Mouse (Mus musculus) left cerebral cortex, adult 2 months (tissue): ENCODE measurements around the gene Gpr18. TPM values are rescaled to one million over a fixed set of nuclear protein-coding genes. Genes with fewer than 3 reads are reported as not detected.
"Not testable (repeated sequence)": the region's sequence is repeated elsewhere in the genome, so short reads cannot be mapped to it uniquely, and the experiment has no call there.

Experiments used
- DNase-seq, 2 experiments: peaks; one replicate each; pipeline ENCODE4 v3.0.0; 2021 to 2022; ENCODE audit warnings: low spot score in 2 of 2, mixed read lengths in 1 of 2; ENCODE audit errors: extremely low spot score in 1 of 2
- H3K27ac ChIP-seq: fragments of 200-600 bp; 2 replicates; pipeline ENCODE4 v1.8.1; 2022
- H3K4me3 ChIP-seq: fragments of 200-600 bp; 2 replicates; pipeline ENCODE4 v1.8.1; 2022
- CTCF ChIP-seq: fragments of 200-600 bp; IDR thresholded peaks from 2 replicates; pipeline ENCODE4 v1.8.1; 2022; ENCODE audit warnings: antibody characterized with exemption, mild to moderate bottlenecking, moderate library complexity
- intact Hi-C: fragments of 180-260 bp; cut with DNase I; formaldehyde crosslinking; loops from one replicate; pipeline ENCODE4 v1.15.1; 2025
- total RNA-seq, 2 experiments: library from RNA; stranded (reverse); gene quantifications; 2 replicates each; pipeline ENCODE4 v1.2.3; 2021

Gene Gpr18
- total RNA-seq, 2 experiments from 2014 or later, result not detected

DNA sequence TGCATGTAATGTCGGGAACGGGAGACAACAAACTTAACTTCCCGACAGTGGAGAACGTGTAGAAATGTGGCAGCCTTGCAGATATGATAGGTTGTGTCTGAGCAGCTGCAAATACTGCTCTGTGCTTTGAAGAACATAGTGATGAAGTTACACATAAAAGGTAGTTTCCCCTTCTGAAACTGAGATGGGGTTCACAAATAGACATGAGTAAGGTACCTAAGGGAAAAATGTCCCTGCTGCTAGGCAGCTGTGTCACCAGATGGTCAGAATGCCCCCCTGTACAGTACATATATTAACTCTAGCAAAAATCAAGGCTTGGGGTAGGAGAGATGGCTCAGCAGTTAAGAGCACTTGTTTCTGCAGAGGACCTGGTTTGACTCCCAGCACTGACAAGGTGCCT is 41.9 kb downstream of the Gpr18 start:
- Histone ChIP-seq H3K27ac (no peak overlapping the region), H3K4me3 (no peak overlapping the region)
- no peak for DNase-seq
- TF ChIP-seq CTCF, result no peak
- intact Hi-C loops, result no loop called here

DNA sequence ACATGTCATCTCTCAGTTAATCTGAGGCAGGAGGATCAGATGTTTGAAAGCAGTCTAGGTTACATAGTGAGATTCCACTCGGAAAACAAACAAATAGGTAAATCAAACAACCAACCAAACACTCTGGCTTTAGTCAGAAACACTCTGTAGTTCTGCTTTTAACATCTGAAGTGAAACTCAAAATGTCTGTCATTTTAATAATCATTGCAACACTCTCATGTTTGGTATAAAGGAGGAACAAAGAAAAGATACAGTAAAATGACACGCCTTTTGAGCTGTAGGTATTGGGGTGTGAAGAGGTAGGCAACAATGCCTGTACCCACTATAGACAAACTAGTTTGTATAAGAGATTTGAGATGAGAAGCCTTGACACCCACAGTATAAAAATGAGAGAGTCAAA is 42.4 kb downstream of the Gpr18 start:
- no peak for DNase-seq
- no peak for TF ChIP-seq CTCF
- no peak overlapping the region for H3K4me3 ChIP-seq
- no peak overlapping the region for H3K27ac ChIP-seq
- intact Hi-C loops, result no loop called here

DNA sequence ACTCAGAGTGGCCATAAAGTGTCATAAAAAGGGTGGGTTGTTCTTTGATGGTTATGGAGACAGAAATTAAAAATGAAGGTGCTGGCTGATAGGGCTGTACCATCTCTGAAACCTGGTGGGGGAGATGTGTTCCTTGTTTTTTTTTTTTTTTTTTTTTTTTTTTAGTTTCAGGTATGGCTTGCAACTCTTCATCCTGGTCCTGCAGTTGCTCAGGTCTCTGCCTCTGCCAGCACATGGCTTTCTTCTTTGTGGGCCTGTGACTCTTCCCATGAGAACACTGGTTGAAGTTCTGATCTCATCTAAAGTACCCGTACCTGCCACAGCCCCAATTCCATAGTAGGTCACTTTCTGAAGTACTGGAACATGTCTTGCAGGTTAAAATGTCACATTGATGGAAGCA is 42.8 kb downstream of the Gpr18 start:
- no peak overlapping the region for H3K27ac ChIP-seq
- intact Hi-C loops, result no loop called here
- DNase-seq, result no peak
- no peak overlapping the region for H3K4me3 ChIP-seq
- TF ChIP-seq CTCF, result no peak

DNA sequence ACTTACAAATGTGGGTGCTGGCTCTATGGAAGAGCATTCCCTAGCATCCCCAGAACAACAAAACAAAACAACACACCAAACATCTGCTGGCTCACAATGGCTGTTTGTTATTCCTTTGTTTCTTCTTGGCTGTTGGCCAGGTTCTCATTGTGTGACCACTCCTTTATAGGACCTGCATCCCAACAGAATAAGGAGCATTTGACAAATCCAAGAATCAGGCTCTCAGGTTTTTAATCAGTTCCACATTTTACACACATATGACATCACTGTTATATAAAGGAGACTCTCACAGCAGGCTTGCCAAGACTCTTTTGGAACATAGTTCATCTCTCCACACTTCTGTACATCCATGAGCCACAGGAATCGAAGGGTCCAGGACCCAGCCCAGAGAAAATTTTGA is 46.5 kb downstream of the Gpr18 start:
- DNase-seq, result no peak
- no peak for TF ChIP-seq CTCF
- Histone ChIP-seq H3K27ac (0 out of 2 replicates have a peak overlapping the region, but pooled peaks have one; percentile 16), H3K4me3 (no peak overlapping the region)
- intact Hi-C loops, result no loop called here

DNA sequence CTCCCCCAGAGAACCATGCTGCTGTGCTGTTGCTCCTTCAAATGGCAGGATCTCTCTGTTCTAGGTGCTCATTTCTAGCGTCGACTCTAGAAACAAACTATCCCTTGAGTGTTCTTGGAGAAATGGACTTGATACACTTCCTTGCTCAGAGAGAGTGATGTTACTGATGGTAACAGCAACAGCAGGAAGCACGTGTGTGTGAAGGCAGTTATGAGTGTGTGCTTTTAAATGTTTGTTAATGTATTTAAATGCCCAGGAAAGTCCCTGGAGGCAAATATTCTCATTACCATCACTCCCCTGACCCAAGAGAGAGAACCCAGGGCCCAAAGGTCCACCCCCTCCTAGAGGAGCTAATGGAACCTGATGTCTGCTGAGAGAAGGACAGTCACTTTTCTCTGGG is 49.0 kb downstream of the Gpr18 start:
- TF ChIP-seq CTCF, result no peak
- Histone ChIP-seq H3K27ac (no peak overlapping the region), H3K4me3 (no peak overlapping the region)
- DNase-seq, result no peak
- intact Hi-C loops, result no loop called here

DNA sequence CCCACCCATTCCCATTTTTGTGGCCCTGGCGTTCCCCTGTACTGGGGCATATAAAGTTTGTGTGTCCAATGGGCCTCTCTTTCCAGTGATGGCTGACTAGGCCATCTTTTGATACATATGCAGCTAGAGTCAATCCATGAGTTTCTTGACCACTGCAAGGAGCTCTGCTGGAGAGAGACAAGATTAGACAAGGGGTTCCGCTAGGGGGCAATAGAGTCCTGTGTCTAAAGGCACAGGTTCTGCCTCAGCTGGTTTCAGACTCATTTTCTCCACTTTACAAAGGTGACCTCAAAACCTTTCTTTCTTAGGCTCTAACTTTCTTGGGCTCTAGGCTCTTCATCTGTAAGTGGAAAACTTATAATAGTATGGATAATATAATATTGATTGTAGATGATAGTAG is 50.4 kb downstream of the Gpr18 start:
- not testable (repeated sequence) for H3K4me3 ChIP-seq, H3K27ac ChIP-seq
- peak; percentile 81 for TF ChIP-seq CTCF
- intact Hi-C loops, result loop anchor here (1.0 kb wide), 2 partner anchors 55 to 195 kb away; no protein-coding TSS in a partner anchor
- peak; percentile 64 to 66 for DNase-seq

Other genes starting within 250 kb of the Gpr18 start
- gene Dock9, start 117.9 kb downstream of the Gpr18 start, total RNA-seq, result 10 to 100 TPM; 87.1 to 91.6 TPM
- 10 to 100 TPM; 34.0 to 36.9 TPM for gene Ubac2, start 37.2 kb downstream of the Gpr18 start, total RNA-seq
- gene Gpr183, start 49.4 kb upstream of the Gpr18 start, total RNA-seq, result under 1 TPM; 0.44 to 0.66 TPM
- gene Timm8a2, start 118.9 kb upstream of the Gpr18 start, total RNA-seq, result not detected
- 100 to 1,000 TPM; 105 to 110 TPM for gene Tm9sf2, start 191.3 kb upstream of the Gpr18 start, total RNA-seq